Mouse (Mus musculus) kidney, adult 2 months (tissue): ENCODE measurements around the gene Lbx1. TPM values are rescaled to one million over a fixed set of nuclear protein-coding genes. Genes with fewer than 3 reads are reported as not detected.

Source experiments
- DNase-seq: peaks from one replicate; pipeline ENCODE4 v3.0.0; 2021
- H3K27ac ChIP-seq: fragments of 200-500 bp; 2 replicates; pipeline ENCODE4 v1.5.1; 2012; ENCODE audit warnings: low read depth, low read length, control low read depth, inconsistent platforms; ENCODE audit not compliant: insufficient read depth
- H3K27me3 ChIP-seq: fragments of 200-500 bp; replicated peaks from 2 replicates; pipeline ENCODE4 v1.6.1; 2012; ENCODE audit warnings: mild to moderate bottlenecking, moderate library complexity, low read length, inconsistent platforms; ENCODE audit not compliant: control insufficient read depth, insufficient read depth
- H3K36me3 ChIP-seq: fragments of 200-500 bp; 2 replicates; pipeline ENCODE4 v1.6.1; 2012; ENCODE audit warnings: mild to moderate bottlenecking, moderate library complexity, low read length, inconsistent platforms; ENCODE audit not compliant: control insufficient read depth, insufficient read depth
- H3K4me1 ChIP-seq: fragments of 200-500 bp; 2 replicates; pipeline ENCODE4 v1.6.1; 2011; ENCODE audit warnings: low read length; ENCODE audit not compliant: control insufficient read depth, insufficient read depth
- H3K4me3 ChIP-seq: fragments of 200-500 bp; 2 replicates; pipeline ENCODE4 v1.5.1; 2011; ENCODE audit warnings: mild to moderate bottlenecking, low read depth, low read length, control low read depth; ENCODE audit not compliant: insufficient read depth
- CTCF ChIP-seq: fragments of 200-500 bp; conservative IDR thresholded peaks from 2 replicates; pipeline ENCODE4 v1.5.1; 2011; ENCODE audit warnings: low read depth, mild to moderate bottlenecking, control low read depth, low read length, moderate library complexity, mixed read lengths; ENCODE audit not compliant: insufficient read depth, insufficient read length
- POLR2A ChIP-seq: fragments of 200-500 bp; IDR thresholded peaks from one replicate; pipeline ENCODE4 v1.6.1; 2011; ENCODE audit warnings: low read depth, low read length, control low read depth
- WGBS: fragments of 180-500 bp; shearing (Covaris S2); methylation state at CpG from one replicate; pipeline ENCODE4 v1.1.7; 2018; 5-methylcytosine and 5-hydroxymethylcytosine counted together
- polyA plus RNA-seq: library from polyadenylated mRNA; depleted of rRNA; stranded (reverse); fragments of >200 nt; gene quantifications from 2 replicates; pipeline ENCODE4 v1.2.3, GENCODE M21; 2012; rRNA removed

Gene Lbx1
- polyA plus RNA-seq, 1 experiment, result 0.06 TPM

GRCm38 (mm10) chr19:45194651-45195050 lies 41.0 kb downstream of the Lbx1 start:
- Histone ChIP-seq H3K4me3 (no peak overlapping the region), H3K27ac (no peak overlapping the region), H3K36me3 (no peaks in the 10 kb centered on the region), H3K4me1 (no peaks in the 10 kb centered on the region), H3K27me3 (0 out of 2 replicates have a peak, but pooled peaks cover 1% of the 10 kb centered on the region)
- WGBS, result 43% methylated on average over 4 of the region's 4 CpGs
- TF ChIP-seq CTCF (no peak), POLR2A (no peak)
- DNase-seq, result no peak

Other genes starting within 250 kb of the Lbx1 start
- 92.2 and 119 TPM in 2 replicates for gene Sema4g, start 246.7 kb downstream of the Lbx1 start, polyA plus RNA-seq
- gene Twnk, start 230.1 kb downstream of the Lbx1 start, polyA plus RNA-seq, result 14.8 and 15.0 TPM in 2 replicates
- gene Mrpl43, start 229.4 kb downstream of the Lbx1 start, polyA plus RNA-seq, result 86.5 and 87.9 TPM in 2 replicates
- 54.7 and 74.3 TPM in 2 replicates for gene Lzts2, start 221.4 kb downstream of the Lbx1 start, polyA plus RNA-seq
- gene Pdzd7, start 190.1 kb downstream of the Lbx1 start, polyA plus RNA-seq, result 0.74 and 0.99 TPM in 2 replicates
- 20.8 and 23.5 TPM in 2 replicates for gene Sfxn3, start 188.3 kb downstream of the Lbx1 start, polyA plus RNA-seq
- gene Kazald1, start 160.6 kb downstream of the Lbx1 start, polyA plus RNA-seq, result 1.9 and 2.1 TPM in 2 replicates
- not detected in 2 replicates for gene Tlx1, start 85.1 kb downstream of the Lbx1 start, polyA plus RNA-seq
- 18.3 and 23.4 TPM in 2 replicates for gene Btrc, start 127.9 kb upstream of the Lbx1 start, polyA plus RNA-seq